Mouse (Mus musculus) limb, embryonic 10.5 days (tissue): Measurements from ENCODE around the gene Hspa1l. TPM values are rescaled to one million over a fixed set of nuclear protein-coding genes. Genes with fewer than 3 reads are reported as not detected.
A peak's percentile ranks its signal among the peaks of the same experiment; 100 is the strongest.
"Not testable (repeated sequence)": the region's sequence is repeated elsewhere in the genome, so short reads cannot be mapped to it uniquely, and the experiment has no call there.

Source experiments
- DNase-seq: peaks from one replicate; pipeline ENCODE4 v3.0.0-alpha.2; 2017; ENCODE audit warnings: low spot score
- H3K27ac ChIP-seq: fragments of 300-500 bp; sonication (generic); 2 replicates; pipeline ENCODE4 v1.5.1; 2016; ENCODE audit warnings: mild to moderate bottlenecking
- H3K27me3 ChIP-seq: fragments of 300-500 bp; sonication (generic); 2 replicates; pipeline ENCODE4 v1.6.1; 2016; ENCODE audit warnings: low read depth, mild to moderate bottlenecking; ENCODE audit not compliant: poor library complexity, severe bottlenecking
- H3K36me3 ChIP-seq: fragments of 300-500 bp; sonication (generic); 2 replicates; pipeline ENCODE4 v1.6.1; 2016; ENCODE audit warnings: mild to moderate bottlenecking, moderate library complexity
- H3K4me1 ChIP-seq: fragments of 300-500 bp; sonication (generic); 2 replicates; pipeline ENCODE4 v1.6.1; 2016
- H3K4me3 ChIP-seq: fragments of 300-500 bp; sonication (generic); 2 replicates; pipeline ENCODE4 v1.5.1; 2016; ENCODE audit warnings: mild to moderate bottlenecking, moderate library complexity
- H3K9me3 ChIP-seq: fragments of 300-500 bp; sonication (generic); replicated peaks from 2 replicates; pipeline ENCODE4 v1.6.1; 2016; ENCODE audit warnings: mild to moderate bottlenecking
- WGBS: fragments of 180-500 bp; shearing (Covaris S2); methylation state at CpG from one replicate; pipeline ENCODE4 v1.1.7; 2016; 5-methylcytosine and 5-hydroxymethylcytosine counted together
- polyA plus RNA-seq: library from polyadenylated mRNA; unstranded; fragments of >200 nt; fragmentation: Nextera tagmentation; extraction: Ambion mirVana; gene quantifications from 2 replicates; pipeline ENCODE4 v1.2.1, GENCODE M21; 2016

Gene Hspa1l
- polyA plus RNA-seq, 1 experiment from 2014 or later, result 0.85 TPM

- Histone ChIP-seq H3K4me3 (no peak overlapping the region), H3K27ac (no peak overlapping the region), H3K9me3 (no peaks in the 10 kb centered on the region), H3K4me1 (peaks cover 12% of the 10 kb centered on the region), H3K27me3 (no peaks in the 10 kb centered on the region), H3K36me3 (no peaks in the 10 kb centered on the region)
- no peak for DNase-seq
- WGBS, result 86% methylated on average over 4 of the region's 4 CpGs
Observed at GRCm38 (mm10) chr17:34943128-34943815, 29.2 kb upstream of the Hspa1l start.

- no peak for DNase-seq
- H3K27me3 ChIP-seq, result no peaks in the 10 kb centered on the region
- H3K4me3 ChIP-seq, result no peak overlapping the region
- H3K36me3 ChIP-seq, result peaks cover 1% of the 10 kb centered on the region
- H3K4me1 ChIP-seq, result peaks cover 12% of the 10 kb centered on the region
- no peak overlapping the region for H3K27ac ChIP-seq
- H3K9me3 ChIP-seq, result no peaks in the 10 kb centered on the region
Observed at GRCm38 (mm10) chr17:34944362-34944761, 28.1 kb upstream of the Hspa1l start.

- H3K36me3 ChIP-seq, result peaks cover 24% of the 10 kb centered on the region
- no peak overlapping the region for H3K27ac ChIP-seq
- H3K9me3 ChIP-seq, result no peaks in the 10 kb centered on the region
- no peak overlapping the region for H3K4me3 ChIP-seq
- peaks cover 14% of the 10 kb centered on the region for H3K4me1 ChIP-seq
- no peak for DNase-seq
- WGBS, result 89% methylated on average over 5 of the region's 5 CpGs
- no peaks in the 10 kb centered on the region for H3K27me3 ChIP-seq
Observed at GRCm38 (mm10) chr17:34946486-34947140, 25.9 kb upstream of the Hspa1l start.

- WGBS, result 33% methylated on average over 8 of the region's 8 CpGs
- Histone ChIP-seq H3K9me3 (no peaks in the 10 kb centered on the region), H3K36me3 (peaks cover 29% of the 10 kb centered on the region), H3K27me3 (no peaks in the 10 kb centered on the region), H3K4me1 (peaks cover 9% of the 10 kb centered on the region), H3K27ac (no peak overlapping the region), H3K4me3 (no peak overlapping the region)
- no peak for DNase-seq
Observed at GRCm38 (mm10) chr17:34947606-34948005, 24.9 kb upstream of the Hspa1l start.

GRCm38 (mm10) chr17:34948721-34949552 is 23.6 kb upstream of the Hspa1l start:
- Histone ChIP-seq H3K4me3 (peak overlapping the region; percentile 98; the same call in 1 of the 2 replicates), H3K36me3 (peaks cover 29% of the 10 kb centered on the region)
- H3K27me3 ChIP-seq, H3K9me3 ChIP-seq, H3K4me1 ChIP-seq, DNase-seq, H3K27ac ChIP-seq: not testable (repeated sequence)
- 69% methylated on average over 9 of the region's 9 CpGs for WGBS

- Histone ChIP-seq H3K4me3 (peak overlapping the region; percentile 98), H3K9me3 (no peaks in the 10 kb centered on the region), H3K36me3 (peaks cover 29% of the 10 kb centered on the region), H3K27me3 (peaks cover 2% of the 10 kb centered on the region; the same call in 1 of the 2 replicates), H3K4me1 (peaks cover 9% of the 10 kb centered on the region), H3K27ac (0 out of 2 replicates have a peak overlapping the region, but pooled peaks have one; percentile 15)
- DNase-seq, result peak; percentile 63
- WGBS, result 42% methylated on average over 4 of the region's 4 CpGs
Observed at GRCm38 (mm10) chr17:34949553-34949969, 22.9 kb upstream of the Hspa1l start.

- Histone ChIP-seq H3K4me1 (peaks cover 9% of the 10 kb centered on the region), H3K27me3 (peaks cover 14% of the 10 kb centered on the region; the same call in 1 of the 2 replicates), H3K27ac (peak overlapping the region; percentile 99), H3K4me3 (peak overlapping the region; percentile 98), H3K9me3 (no peaks in the 10 kb centered on the region), H3K36me3 (peaks cover 29% of the 10 kb centered on the region)
- DNase-seq, result no peak
- WGBS, result 26% methylated on average over 10 of the region's 10 CpGs
Observed at GRCm38 (mm10) chr17:34950514-34951455, 21.7 kb upstream of the Hspa1l start.

GRCm38 (mm10) chr17:34951636-34952377 is 20.7 kb upstream of the Hspa1l start:
- peak overlapping the region; percentile 99 for H3K27ac ChIP-seq
- H3K9me3 ChIP-seq, result no peaks in the 10 kb centered on the region
- peaks cover 23% of the 10 kb centered on the region for H3K27me3 ChIP-seq
- under 1% methylated on average over 29 of the region's 29 CpGs for WGBS
- peaks cover 29% of the 10 kb centered on the region for H3K36me3 ChIP-seq
- DNase-seq, result no peak
- H3K4me3 ChIP-seq, result peak overlapping the region; percentile 98
- peaks cover 9% of the 10 kb centered on the region for H3K4me1 ChIP-seq

- peaks cover 29% of the 10 kb centered on the region for H3K36me3 ChIP-seq
- under 1% methylated on average over 23 of the region's 23 CpGs for WGBS
- DNase-seq, result peak; percentile 92
Observed at GRCm38 (mm10) chr17:34952378-34953040, 20.0 kb upstream of the Hspa1l start.

GRCm38 (mm10) chr17:34953258-34953657 is 19.2 kb upstream of the Hspa1l start:
- Histone ChIP-seq H3K9me3 (no peaks in the 10 kb centered on the region), H3K4me1 (peaks cover 9% of the 10 kb centered on the region), H3K27me3 (peaks cover 26% of the 10 kb centered on the region), H3K27ac (peak overlapping the region; percentile 99; the same call in 1 of the 2 replicates), H3K4me3 (peak overlapping the region; percentile 98), H3K36me3 (peaks cover 29% of the 10 kb centered on the region)
- 93% methylated on average over 3 of the region's 3 CpGs for WGBS
- DNase-seq, result no peak

More at GRCm38 (mm10) chr17:34952378-34953040, 20.0 kb upstream of the Hspa1l start:
- peak overlapping the region; percentile 98 for H3K4me3 ChIP-seq
- H3K9me3 ChIP-seq, result no peaks in the 10 kb centered on the region
- peaks cover 9% of the 10 kb centered on the region for H3K4me1 ChIP-seq
- peaks cover 26% of the 10 kb centered on the region for H3K27me3 ChIP-seq
- peak overlapping the region; percentile 99 for H3K27ac ChIP-seq

GRCm38 (mm10) chr17:34953904-34954303 is 18.6 kb upstream of the Hspa1l start:
- Histone ChIP-seq H3K36me3 (peaks cover 29% of the 10 kb centered on the region), H3K27ac (no peak overlapping the region), H3K4me3 (no peak overlapping the region), H3K9me3 (no peaks in the 10 kb centered on the region), H3K27me3 (peaks cover 26% of the 10 kb centered on the region), H3K4me1 (peaks cover 9% of the 10 kb centered on the region)
- WGBS, result 91% methylated on average over 4 of the region's 4 CpGs
- no peak for DNase-seq
